Mouse (Mus musculus) spleen, postnatal 36 days (tissue): ENCODE measurements around the gene Bax.
"Not testable (repeated sequence)": the region's sequence is repeated elsewhere in the genome, so short reads cannot be mapped to it uniquely, and the experiment has no call there.

Experiments
- DNase-seq, 2 experiments: peaks; one replicate each; pipeline ENCODE4 v3.0.0; 2022; ENCODE audit warnings: low spot score in 2 of 2, mixed read lengths in 1 of 2

The Bax gene

GRCm38 (mm10) chr7:45466283-45467089, at the start of gene Bax:
Gene Bax, minus strand, starts transcription at chr7:45466898.
- peak; percentile 92 to 96 for DNase-seq

- no peak for DNase-seq
These were observed 48.7 kb upstream of the Bax start for GRCm38 (mm10) chr7:45515436-45515835.

GRCm38 (mm10) chr7:45514411-45514810, 47.7 kb upstream of the Bax start:
- no peak for DNase-seq

- peak; percentile 92 to 96 for DNase-seq
These were observed 43.5 kb upstream of the Bax start, which contains the start of gene Nucb1 for GRCm38 (mm10) chr7:45509912-45510787. Gene Nucb1, minus strand, starts transcription at chr7:45510406.

- no peak for DNase-seq
These were observed 42.6 kb upstream of the Bax start for GRCm38 (mm10) chr7:45509181-45509882.

GRCm38 (mm10) chr7:45508561-45508960, 41.9 kb upstream of the Bax start:
- peak; percentile 56 to 82 for DNase-seq

- no peak for DNase-seq
These were observed 40.9 kb upstream of the Bax start for GRCm38 (mm10) chr7:45507583-45507982.

GRCm38 (mm10) chr7:45498427-45498826, 31.7 kb upstream of the Bax start:
- DNase-seq: no peak

GRCm38 (mm10) chr7:45494548-45494947, 27.9 kb upstream of the Bax start:
- DNase-seq: no peak

GRCm38 (mm10) chr7:45492951-45493350, 26.3 kb upstream of the Bax start:
- no peak for DNase-seq

GRCm38 (mm10) chr7:45492225-45492844, 25.6 kb upstream of the Bax start:
- DNase-seq: no peak

GRCm38 (mm10) chr7:45491264-45491663, 24.6 kb upstream of the Bax start:
- DNase-seq: no peak

- no peak for DNase-seq
These were observed 24.1 kb upstream of the Bax start for GRCm38 (mm10) chr7:45490822-45491221.

- no peak for DNase-seq
These were observed 22.9 kb upstream of the Bax start for GRCm38 (mm10) chr7:45489578-45489977.

- peak; percentile 57 to 59 for DNase-seq
These were observed 21.9 kb upstream of the Bax start, which contains the start of gene Dhdh for GRCm38 (mm10) chr7:45488293-45489204. Gene Dhdh, minus strand, starts transcription at chr7:45488805.

- DNase-seq: no peak
These were observed 21.2 kb upstream of the Bax start for GRCm38 (mm10) chr7:45487861-45488292.

GRCm38 (mm10) chr7:45486761-45487415, 20.2 kb upstream of the Bax start, which contains the start of gene Gm45808:
Gene Gm45808, minus strand, starts transcription at chr7:45486811.
- no peak for DNase-seq

- DNase-seq: no peak
These were observed 19.5 kb upstream of the Bax start for GRCm38 (mm10) chr7:45486158-45486557.

GRCm38 (mm10) chr7:45484985-45485384, 18.3 kb upstream of the Bax start:
- DNase-seq: not testable (repeated sequence)

- DNase-seq: no peak
These were observed 15.5 kb upstream of the Bax start for GRCm38 (mm10) chr7:45482166-45482565.
